Mouse (Mus musculus) intestine, postnatal 0 days (tissue): ENCODE measurements around the gene Exd1. TPM values are rescaled to one million over a fixed set of nuclear protein-coding genes. Genes with fewer than 3 reads are reported as not detected.

Experiments
- ATAC-seq: fragments of 200-750 bp; cut with Nextera tagmentation; 2 replicates; pipeline ENCODE4 v1.8.0; 2017; ENCODE audit warnings: mild to moderate bottlenecking, moderate TSS enrichment, moderate library complexity
- H3K27ac ChIP-seq: fragments of 300-500 bp; sonication (generic); 2 replicates; pipeline ENCODE4 v1.5.1; 2014; ENCODE audit warnings: mild to moderate bottlenecking, low read depth, low read length, moderate library complexity
- H3K27me3 ChIP-seq: fragments of 300-500 bp; sonication (generic); replicated peaks from 2 replicates; pipeline ENCODE4 v1.6.1; 2014; ENCODE audit warnings: low read length, mixed read lengths; ENCODE audit not compliant: control insufficient read depth, insufficient read depth
- H3K36me3 ChIP-seq: fragments of 300-500 bp; sonication (generic); 2 replicates; pipeline ENCODE4 v1.6.1; 2014; ENCODE audit warnings: mild to moderate bottlenecking, moderate library complexity; ENCODE audit not compliant: control insufficient read depth, insufficient read depth
- H3K4me1 ChIP-seq: fragments of 300-500 bp; sonication (generic); replicated peaks from 2 replicates; pipeline ENCODE4 v1.6.1; 2014; ENCODE audit warnings: antibody characterized with exemption, low read length, mixed read lengths; ENCODE audit not compliant: control insufficient read depth, insufficient read depth
- H3K4me2 ChIP-seq: fragments of 300-500 bp; sonication (generic); replicated peaks from 2 replicates; pipeline ENCODE4 v1.6.1; 2014; ENCODE audit warnings: low read depth, mild to moderate bottlenecking, moderate library complexity
- H3K4me3 ChIP-seq: fragments of 300-500 bp; sonication (generic); 2 replicates; pipeline ENCODE4 v1.5.1; 2014; ENCODE audit warnings: low read depth, low read length
- H3K9ac ChIP-seq: fragments of 300-500 bp; sonication (generic); 2 replicates; pipeline ENCODE4 v1.6.1; 2014; ENCODE audit warnings: mild to moderate bottlenecking, low read depth, low read length
- H3K9me3 ChIP-seq: fragments of 300-500 bp; sonication (generic); 2 replicates; pipeline ENCODE4 v1.6.1; 2016; ENCODE audit warnings: mixed run types; ENCODE audit not compliant: control insufficient read depth
- CTCF ChIP-seq: sonication (generic); IDR thresholded peaks from 2 replicates; pipeline ENCODE4 v1.5.1; 2016; ENCODE audit warnings: low read depth, mild to moderate bottlenecking, control low read depth, antibody characterized with exemption, moderate library complexity
- WGBS: fragments of 180-500 bp; shearing (Covaris S2); extraction: QIAGEN DNeasy Blood & Tissue Kit; methylation state at CpG from one replicate; pipeline ENCODE4 v1.1.7; 2014; 5-methylcytosine and 5-hydroxymethylcytosine counted together
- polyA plus RNA-seq: library from polyadenylated mRNA; unstranded; fragments of >200 nt; fragmentation: Nextera tagmentation; extraction: Ambion mirVana; gene quantifications from 2 replicates; pipeline ENCODE4 v1.2.1, GENCODE M21; 2015

The Exd1 gene
- polyA plus RNA-seq, 1 experiment from 2014 or later = 0.38 TPM

DNA sequence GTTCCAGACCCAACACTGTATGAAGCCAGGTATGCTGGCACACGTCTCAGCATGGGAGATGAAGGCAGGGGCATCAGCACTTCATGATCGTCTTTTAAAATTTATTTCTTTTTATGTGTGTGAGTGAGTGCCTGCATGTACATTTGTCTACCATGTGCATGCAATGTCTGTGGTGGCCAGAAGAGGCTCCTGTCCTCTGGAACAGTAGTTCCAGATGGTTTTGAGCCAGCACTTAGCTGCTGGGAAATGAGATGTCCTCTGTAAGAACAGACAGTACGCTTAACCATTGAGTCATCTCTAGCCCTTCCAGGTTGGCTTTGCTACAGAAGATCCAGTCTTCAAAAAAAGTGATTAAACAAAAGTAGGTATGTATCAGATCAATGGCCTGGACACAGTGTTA is 43.8 kb upstream of the Exd1 start:
- ATAC-seq = no peak
- peak; percentile 57 for TF ChIP-seq CTCF
- Histone ChIP-seq H3K9me3 (no peaks in the 10 kb centered on the region), H3K27me3 (no peaks in the 10 kb centered on the region), H3K4me2 (no peak overlapping the region), H3K27ac (no peak overlapping the region), H3K4me3 (no peak overlapping the region), H3K4me1 (0 out of 2 replicates have a peak, but pooled peaks cover 2% of the 10 kb centered on the region), H3K9ac (no peak overlapping the region), H3K36me3 (peaks cover 2% of the 10 kb centered on the region; the same call in 1 of the 2 replicates)
- WGBS = 88% methylated on average over 3 of the region's 3 CpGs

DNA sequence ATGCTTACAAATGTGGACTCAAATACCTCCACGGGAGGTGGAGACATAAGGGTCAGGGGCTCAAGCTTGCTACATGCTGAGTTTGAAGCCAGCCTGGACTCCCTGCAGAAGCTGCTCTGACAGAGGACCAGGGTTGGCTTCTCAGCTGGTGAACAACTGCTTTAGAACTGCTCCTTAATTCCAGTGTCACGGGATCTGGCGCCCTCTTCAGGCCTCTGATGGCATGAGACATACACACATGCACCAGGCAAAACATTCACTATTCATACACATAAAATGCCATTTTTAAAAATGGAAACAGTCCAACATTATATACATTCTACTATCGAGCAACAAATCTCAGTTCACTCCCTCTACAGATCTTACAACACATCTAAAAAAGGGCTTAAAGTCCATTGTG is 40.0 kb upstream of the Exd1 start:
- Histone ChIP-seq H3K27me3 (no peaks in the 10 kb centered on the region), H3K4me1 (0 out of 2 replicates have a peak, but pooled peaks cover 2% of the 10 kb centered on the region), H3K4me2 (no peak overlapping the region), H3K36me3 (peaks cover 8% of the 10 kb centered on the region; the same call in 1 of the 2 replicates), H3K4me3 (no peak overlapping the region), H3K9ac (no peak overlapping the region), H3K9me3 (no peaks in the 10 kb centered on the region), H3K27ac (no peak overlapping the region)
- peak; percentile 37; the same call in 1 of the 2 replicates for ATAC-seq
- WGBS = 17% methylated on average over 4 of the region's 4 CpGs
- TF ChIP-seq CTCF = peak; percentile 90

- ATAC-seq = no peak
- H3K9ac ChIP-seq = no peak overlapping the region
- no peak for TF ChIP-seq CTCF
- H3K9me3 ChIP-seq = no peaks in the 10 kb centered on the region
- H3K4me3 ChIP-seq = no peak overlapping the region
- peaks cover 9% of the 10 kb centered on the region for H3K36me3 ChIP-seq
- H3K27ac ChIP-seq = no peak overlapping the region
- WGBS = 89% methylated on average over 8 of the region's 8 CpGs
- no peaks in the 10 kb centered on the region for H3K4me1 ChIP-seq
- no peaks in the 10 kb centered on the region for H3K27me3 ChIP-seq
- H3K4me2 ChIP-seq = no peak overlapping the region
Measured at GRCm38 (mm10) chr2:119584282-119584681, 36.9 kb upstream of the Exd1 start.

DNA sequence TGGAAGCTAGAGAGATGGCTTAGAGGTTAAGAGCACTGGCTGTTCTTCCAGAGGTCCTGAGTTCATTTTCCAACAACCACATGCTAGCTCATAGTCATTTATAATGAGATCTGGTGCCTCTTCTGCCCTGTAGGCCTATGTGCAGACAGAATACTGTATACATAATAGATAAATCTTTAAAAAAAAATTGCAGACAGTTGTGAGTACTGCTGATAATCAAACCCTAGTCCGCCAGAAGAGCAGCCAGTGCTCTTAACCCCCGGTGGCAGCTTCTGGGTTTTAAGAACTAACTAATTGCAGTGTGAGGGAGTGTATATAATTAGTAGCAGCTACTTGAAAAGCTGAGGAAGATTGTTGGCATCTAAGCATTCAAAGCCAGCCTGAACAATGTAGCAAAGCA is 36.0 kb upstream of the Exd1 start:
- peaks cover 9% of the 10 kb centered on the region for H3K36me3 ChIP-seq
- no peak for ATAC-seq
- no peak overlapping the region for H3K4me2 ChIP-seq
- WGBS = 75% methylated on average over 2 of the region's 2 CpGs
- no peaks in the 10 kb centered on the region for H3K9me3 ChIP-seq
- TF ChIP-seq CTCF = no peak
- no peaks in the 10 kb centered on the region for H3K4me1 ChIP-seq
- H3K27me3 ChIP-seq = no peaks in the 10 kb centered on the region
- H3K27ac ChIP-seq = no peak overlapping the region
- H3K9ac ChIP-seq = no peak overlapping the region
- H3K4me3 ChIP-seq = no peak overlapping the region

DNA sequence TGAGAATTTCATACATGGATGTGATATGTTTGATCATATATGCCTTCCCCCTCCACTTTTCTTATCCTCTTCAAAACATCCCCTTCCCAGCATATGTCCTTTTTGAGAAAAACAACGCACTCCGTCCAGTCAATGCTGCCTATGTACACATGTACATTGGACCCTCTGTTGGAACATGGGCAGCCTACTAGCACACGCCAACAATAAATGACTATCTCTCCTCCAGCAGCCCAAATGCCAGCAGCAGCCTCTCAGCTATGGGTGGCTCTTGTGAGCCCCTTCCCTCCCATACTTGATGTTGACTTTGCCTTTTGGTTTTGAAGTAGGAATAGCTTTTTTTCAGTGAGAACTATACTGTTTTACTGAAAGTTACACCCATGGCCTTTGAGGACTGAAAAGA is 34.1 kb upstream of the Exd1 start:
- 59% methylated on average over 3 of the region's 3 CpGs for WGBS
- Histone ChIP-seq H3K4me1 (no peaks in the 10 kb centered on the region), H3K36me3 (peaks cover 14% of the 10 kb centered on the region), H3K9me3 (no peaks in the 10 kb centered on the region), H3K27me3 (no peaks in the 10 kb centered on the region), H3K27ac (no peak overlapping the region), H3K4me3 (no peak overlapping the region), H3K9ac (no peak overlapping the region), H3K4me2 (no peak overlapping the region)
- no peak for ATAC-seq
- no peak for TF ChIP-seq CTCF

DNA sequence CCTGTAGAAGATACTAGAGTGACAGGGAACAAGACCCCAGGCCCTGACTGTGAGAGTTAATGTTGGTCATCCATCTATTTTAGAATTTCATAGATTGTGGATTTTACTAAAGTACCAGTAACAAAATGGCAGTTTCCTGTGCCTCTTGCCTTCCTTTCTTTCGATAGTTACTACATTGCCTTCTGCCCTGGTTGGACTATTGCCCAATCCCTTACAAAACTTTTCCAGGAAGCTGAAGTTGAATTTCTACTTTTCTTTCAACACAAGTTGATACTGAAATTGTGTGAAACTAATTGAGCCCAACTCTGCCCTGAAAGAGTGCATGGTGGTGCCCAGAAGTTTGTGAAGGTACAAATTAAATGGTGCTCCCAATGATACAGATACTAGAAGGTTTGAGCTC is 25.0 kb upstream of the Exd1 start:
- 46% methylated on average over 1 of the region's 1 CpGs for WGBS
- Histone ChIP-seq H3K4me3 (no peak overlapping the region), H3K4me1 (no peaks in the 10 kb centered on the region), H3K4me2 (no peak overlapping the region), H3K36me3 (peaks cover 10% of the 10 kb centered on the region; the same call in 1 of the 2 replicates), H3K27me3 (no peaks in the 10 kb centered on the region), H3K9me3 (no peaks in the 10 kb centered on the region), H3K9ac (no peak overlapping the region), H3K27ac (no peak overlapping the region)
- TF ChIP-seq CTCF = no peak
- ATAC-seq = peak; percentile 28; the same call in 1 of the 2 replicates
